Mouse (Mus musculus) CH12.LX (cell line): ENCODE measurements at regions not wholly inside any gene's neighbourhood (a gene's known extent, or its start where the extent isn't known, plus 50 kb on each side); places are given as distances from the start of the nearest gene placed in this dataset.
"Not testable (repeated sequence)": the region's sequence is repeated elsewhere in the genome, so short reads cannot be mapped to it uniquely, and the experiment has no call there.

Experiments used
- DNase-seq: peaks from one replicate; pipeline ENCODE4 v3.0.0-alpha.2; 2013; ENCODE audit errors: extremely low read depth
- H3K27ac ChIP-seq: 2 replicates; pipeline ENCODE4 v1.5.1; 2012; ENCODE audit warnings: low read depth, mild to moderate bottlenecking, control low read depth, moderate library complexity; ENCODE audit not compliant: insufficient read depth
- H3K27me3 ChIP-seq: replicated peaks from 2 replicates; pipeline ENCODE3; 2012; ENCODE audit warnings: inconsistent platforms
- H3K36me3 ChIP-seq, 2 experiments: replicated peaks in 1 of 2; 2 replicates each; pipeline versions ENCODE3 to v1.6.1; 2012; ENCODE audit warnings: inconsistent platforms in 1 of 2, low read length in 1 of 2, mild to moderate bottlenecking in 1 of 2, mixed read lengths in 1 of 2, moderate library complexity in 1 of 2; ENCODE audit not compliant: control insufficient read depth in 1 of 2, insufficient read depth in 1 of 2
- H3K4me1 ChIP-seq, 2 experiments: 2 replicates each; pipeline ENCODE4 v1.6.1; 2012; ENCODE audit warnings: inconsistent platforms in 1 of 2, moderate library complexity in 1 of 2; ENCODE audit not compliant: insufficient read depth in 2 of 2, control insufficient read depth in 1 of 2
- H3K4me2 ChIP-seq: 2 replicates; pipeline ENCODE4 v1.6.1; 2012; ENCODE audit warnings: low read depth, mild to moderate bottlenecking, control low read depth; ENCODE audit not compliant: poor library complexity, insufficient read depth, severe bottlenecking
- H3K4me3 ChIP-seq, 3 experiments: fragments of 150-350 bp in 1 of 3; sonication (generic) in 1 of 3; replicated peaks in 1 of 3; 2 replicates each; pipeline versions ENCODE3 to v1.5.1; 2011 to 2012; ENCODE audit warnings: low read depth in 2 of 3, low read length in 2 of 3, mild to moderate bottlenecking in 2 of 3, moderate library complexity in 2 of 3, control low read depth in 1 of 3, improper control_type of control experiment in 1 of 3, inconsistent platforms in 1 of 3, mixed read lengths in 1 of 3; ENCODE audit not compliant: poor library complexity in 1 of 3
- H3K79me2 ChIP-seq: replicated peaks from 2 replicates; pipeline ENCODE4 v1.6.1; 2012; ENCODE audit warnings: mild to moderate bottlenecking, moderate library complexity; ENCODE audit not compliant: control insufficient read depth, poor library complexity, insufficient read depth, severe bottlenecking; ENCODE audit errors: extremely low read depth
- H3K9ac ChIP-seq: 2 replicates; pipeline ENCODE4 v1.6.1; 2012; ENCODE audit warnings: low read depth, mild to moderate bottlenecking, control low read depth, moderate library complexity; ENCODE audit not compliant: insufficient read depth
- H3K9me3 ChIP-seq: replicated peaks from 2 replicates; pipeline ENCODE3; 2012; ENCODE audit warnings: low read length, inconsistent platforms, mixed read lengths
- CTCF ChIP-seq, 2 experiments: IDR thresholded peaks in 1 of 2; conservative IDR thresholded peaks in 1 of 2; 2 replicates each; pipeline ENCODE4 v1.5.1; 2011 to 2012; ENCODE audit warnings: low read depth in 2 of 2, low read length in 2 of 2, improper control_type of control experiment in 1 of 2, inconsistent platforms in 1 of 2, mild to moderate bottlenecking in 1 of 2, moderate library complexity in 1 of 2
- EP300 ChIP-seq: IDR thresholded peaks from 2 replicates; pipeline ENCODE4 v1.6.1; 2011; ENCODE audit warnings: low read length, improper control_type of control experiment
- GABPA ChIP-seq: IDR thresholded peaks from 2 replicates; pipeline ENCODE4 v1.6.1; 2012; ENCODE audit warnings: low read depth, low read length, improper control_type of control experiment, inconsistent platforms; ENCODE audit not compliant: insufficient replicate concordance
- HCFC1 ChIP-seq: IDR thresholded peaks from 2 replicates; pipeline ENCODE4 v1.6.1; 2012; ENCODE audit warnings: low read depth, mild to moderate bottlenecking, inconsistent platforms, low read length, improper control_type of control experiment
- JUND ChIP-seq: conservative IDR thresholded peaks from 2 replicates; pipeline ENCODE4 v1.6.1; 2011; ENCODE audit warnings: low read depth, low read length, improper control_type of control experiment
- POLR2AphosphoS2 ChIP-seq: IDR thresholded peaks from 2 replicates; pipeline ENCODE4 v1.6.1; 2011; ENCODE audit warnings: low read depth, low read length, improper control_type of control experiment
- SMC3 ChIP-seq: IDR thresholded peaks from 2 replicates; pipeline ENCODE4 v1.6.1; 2011; ENCODE audit warnings: low read depth, low read length, improper control_type of control experiment
- USF2 ChIP-seq: conservative IDR thresholded peaks from 2 replicates; pipeline ENCODE4 v1.6.1; 2011; ENCODE audit warnings: low read depth, low read length, improper control_type of control experiment
- ZKSCAN1 ChIP-seq: IDR thresholded peaks from 2 replicates; pipeline ENCODE4 v1.6.1; 2012; ENCODE audit warnings: low read depth, inconsistent platforms, low read length, improper control_type of control experiment, borderline replicate concordance
- dilution Hi-C: fragments of 300-500 bp; cut with MboI; formaldehyde crosslinking; loops from 2 replicates; pipeline ENCODE4 v1.14.3; 2020; ENCODE audit warnings: low sequenced_read_pairs; ENCODE audit not compliant: extremely low pct_unique_long_range_greater_than_20kb, extremely low pct_ligation_motif_present
- in situ Hi-C: fragments of 300-500 bp; cut with MboI; formaldehyde crosslinking; loops from 3 replicates; pipeline ENCODE4 v1.14.3; 2019; ENCODE audit warnings: low sequenced_read_pairs, low pct_ligation_motif_present, low pct_unique_long_range_greater_than_20kb, mixed read lengths

GRCm38 (mm10) chr12:115293772-115294171, 753.8 kb upstream of the Zfp386 start:
- H3K79me2 ChIP-seq, H3K4me2 ChIP-seq, in situ Hi-C loops, H3K9ac ChIP-seq, DNase-seq, H3K9me3 ChIP-seq, H3K27me3 ChIP-seq, dilution Hi-C loops, H3K4me3 ChIP-seq, H3K4me1 ChIP-seq, H3K36me3 ChIP-seq, H3K27ac ChIP-seq: not testable (repeated sequence)

- H3K36me3 ChIP-seq, H3K4me1 ChIP-seq, dilution Hi-C loops, H3K9ac ChIP-seq: not testable (repeated sequence)
- TF ChIP-seq CTCF (conservative IDR thresholded peaks at IDR 0.05 in 1 of 2, IDR thresholded peaks at IDR 0.05 in 1 of 2; ENCODE audit: low read depth in 2 of 2, low read length in 2 of 2) (peak in 1 of 2 experiments; percentile 11; a peak in 1 of 4 replicates), SMC3 (0 out of 2 replicates have a peak, but pooled peaks have one; percentile 7)
- TF ChIP-seq, all 38 proteins: peak for 2; not testable (repeated sequence) for 36
- H3K27me3 ChIP-seq, H3K27ac ChIP-seq, DNase-seq, H3K4me3 ChIP-seq, H3K4me2 ChIP-seq, in situ Hi-C loops, H3K79me2 ChIP-seq, H3K9me3 ChIP-seq: not testable (repeated sequence)
Observed at GRCm38 (mm10) chr12:115298041-115298440, 749.5 kb upstream of the Zfp386 start.

- no peak overlapping the region for H3K4me3 ChIP-seq
- H3K9ac ChIP-seq, result no peak overlapping the region
- no peak overlapping the region for H3K4me2 ChIP-seq
- H3K9me3 ChIP-seq, result no peaks in the 10 kb centered on the region
- TF ChIP-seq POLR2AphosphoS2, result no peak
- TF ChIP-seq CTCF (conservative IDR thresholded peaks at IDR 0.05 in 1 of 2, IDR thresholded peaks at IDR 0.05 in 1 of 2; ENCODE audit: low read depth in 2 of 2, low read length in 2 of 2), result no peak
- no peak for TF ChIP-seq ZKSCAN1
- no peak for TF ChIP-seq HCFC1
- no peak for TF ChIP-seq JUND
- no peak for TF ChIP-seq USF2
- no peak for TF ChIP-seq EP300
- no peak for TF ChIP-seq GABPA
- DNase-seq, result peak; percentile 3
- H3K27ac ChIP-seq, result no peak overlapping the region
- no peaks in the 10 kb centered on the region for H3K27me3 ChIP-seq
- in situ Hi-C loops, result no loop called here
- no peaks in the 10 kb centered on the region for H3K36me3 ChIP-seq
- H3K79me2 ChIP-seq, result no peaks in the 10 kb centered on the region
- dilution Hi-C loops, result no loop called here
- H3K4me1 ChIP-seq, result no peaks in the 10 kb centered on the region
Observed at GRCm38 (mm10) chr12:115311956-115312355, 735.6 kb upstream of the Zfp386 start.

GRCm38 (mm10) chr12:115312604-115313003, 734.9 kb upstream of the Zfp386 start:
- dilution Hi-C loops, H3K36me3 ChIP-seq, H3K27me3 ChIP-seq, in situ Hi-C loops, H3K9me3 ChIP-seq, H3K79me2 ChIP-seq, H3K4me3 ChIP-seq, DNase-seq, H3K4me2 ChIP-seq, H3K4me1 ChIP-seq, H3K27ac ChIP-seq, H3K9ac ChIP-seq: not testable (repeated sequence)
